Mouse (Mus musculus) myocyte (in vitro differentiated cells): ENCODE data around the gene Kcna2. TPM values are rescaled to one million over a fixed set of nuclear protein-coding genes. Genes with fewer than 3 reads are reported as not detected.

Source experiments
- H3K27me3 ChIP-seq: one replicate; pipeline ENCODE4 v1.6.1; 2011; ENCODE audit not compliant: control insufficient read depth, insufficient read depth, insufficient read length
- H3K36me3 ChIP-seq: one replicate; pipeline ENCODE4 v1.6.1; 2011; ENCODE audit not compliant: control insufficient read depth, insufficient read depth
- H3K4me2 ChIP-seq: one replicate; pipeline ENCODE4 v1.6.1; 2011; ENCODE audit warnings: low read depth, control low read depth
- H3K4me3 ChIP-seq: one replicate; pipeline ENCODE4 v1.5.1; 2011; ENCODE audit warnings: mild to moderate bottlenecking, control low read depth, moderate library complexity
- H3K79me2 ChIP-seq: one replicate; pipeline ENCODE4 v1.6.1; 2011; ENCODE audit not compliant: control insufficient read depth, insufficient read depth
- H3ac ChIP-seq: one replicate; pipeline ENCODE4 v1.6.1; 2011; ENCODE audit not compliant: control insufficient read depth, insufficient read length
- CEBPB ChIP-seq: IDR thresholded peaks from 2 replicates; pipeline ENCODE4 v1.6.1; 2011; ENCODE audit warnings: mild to moderate bottlenecking, moderate library complexity; ENCODE audit not compliant: poor library complexity, insufficient read depth, severe bottlenecking
- E2F4 ChIP-seq: IDR thresholded peaks from one replicate; pipeline ENCODE4 v1.6.1; 2011; ENCODE audit warnings: mild to moderate bottlenecking, control low read depth, moderate library complexity; ENCODE audit not compliant: insufficient read depth
- MAX ChIP-seq: IDR thresholded peaks from one replicate; pipeline ENCODE4 v1.6.1; 2011; ENCODE audit warnings: low read depth, mild to moderate bottlenecking, control low read depth
- MYOD1 ChIP-seq, 3 experiments: IDR thresholded peaks; one replicate each; pipeline ENCODE4 v1.6.1; 2011; ENCODE audit warnings: control low read depth in 2 of 3, low read depth in 2 of 3, mild to moderate bottlenecking in 2 of 3, moderate library complexity in 1 of 3; ENCODE audit not compliant: insufficient read length in 2 of 3, control insufficient read depth in 1 of 3
- MYOG ChIP-seq, 3 experiments: IDR thresholded peaks; one replicate each; pipeline ENCODE4 v1.6.1; 2011; ENCODE audit warnings: control low read depth in 2 of 3, low read depth in 2 of 3, mild to moderate bottlenecking in 2 of 3; ENCODE audit not compliant: insufficient read length in 2 of 3, control insufficient read depth in 1 of 3, insufficient read depth in 1 of 3
- POLR2A ChIP-seq: IDR thresholded peaks from one replicate; pipeline ENCODE4 v1.6.1; 2011; ENCODE audit warnings: low read depth, mild to moderate bottlenecking, control low read depth, moderate library complexity; ENCODE audit not compliant: insufficient read length
- POLR2AphosphoS2 ChIP-seq: IDR thresholded peaks from one replicate; pipeline ENCODE4 v1.6.1; 2011; ENCODE audit warnings: low read depth, control low read depth; ENCODE audit not compliant: insufficient read length
- REST ChIP-seq: IDR thresholded peaks from one replicate; pipeline ENCODE4 v1.6.1; 2011; ENCODE audit warnings: mild to moderate bottlenecking, control low read depth, moderate library complexity; ENCODE audit not compliant: insufficient read depth, insufficient read length
- SRF ChIP-seq: IDR thresholded peaks from one replicate; pipeline ENCODE4 v1.6.1; 2011; ENCODE audit warnings: low read depth; ENCODE audit not compliant: control insufficient read depth, insufficient read length
- TCF12 ChIP-seq: IDR thresholded peaks from one replicate; pipeline ENCODE4 v1.6.1; 2011; ENCODE audit warnings: mild to moderate bottlenecking, control low read depth; ENCODE audit not compliant: poor library complexity, insufficient read depth, severe bottlenecking
- TCF3 ChIP-seq: IDR thresholded peaks from one replicate; pipeline ENCODE4 v1.6.1; 2011; ENCODE audit warnings: low read depth, control low read depth; ENCODE audit not compliant: insufficient read length
- USF1 ChIP-seq: IDR thresholded peaks from one replicate; pipeline ENCODE4 v1.6.1; 2011; ENCODE audit warnings: low read depth, mild to moderate bottlenecking, control low read depth, moderate library complexity
- polyA plus RNA-seq: library from polyadenylated mRNA; unstranded; fragments of >200 nt; fragmentation: generic; extraction: Trizol; gene quantifications from one replicate; pipeline ENCODE4 v1.2.1, GENCODE M21; 2012; ENCODE audit warnings: missing spikeins

Kcna2 gene
- polyA plus RNA-seq, 1 experiment = not detected

GRCm38 (mm10) chr3:107115746-107116145 lies 14.8 kb downstream of the Kcna2 start:
- no peaks in the 10 kb centered on the region for H3K36me3 ChIP-seq
- H3K27me3 ChIP-seq = peaks cover 5% of the 10 kb centered on the region
- H3K4me3 ChIP-seq = no peak overlapping the region
- no peak overlapping the region for H3K4me2 ChIP-seq
- no peak for TF ChIP-seq SRF
- no peak for TF ChIP-seq REST
- no peak for TF ChIP-seq MYOG (IDR thresholded peaks at IDR 0.05; ENCODE audit: control insufficient read depth in 1 of 3, insufficient read depth in 1 of 3, insufficient read length in 2 of 3, low read depth in 2 of 3)
- no peak for TF ChIP-seq USF1
- TF ChIP-seq E2F4 = no peak
- TF ChIP-seq CEBPB = no peak
- H3K79me2 ChIP-seq = no peaks in the 10 kb centered on the region
- H3ac ChIP-seq = no peak overlapping the region

GRCm38 (mm10) chr3:107119864-107120564 lies 19.1 kb downstream of the Kcna2 start:
- H3ac ChIP-seq = no peak overlapping the region
- H3K4me2 ChIP-seq = no peak overlapping the region
- H3K27me3 ChIP-seq = peaks cover 5% of the 10 kb centered on the region
- no peaks in the 10 kb centered on the region for H3K79me2 ChIP-seq
- TF ChIP-seq TCF12 (no peak), TCF3 (no peak), CEBPB (no peak), USF1 (no peak), POLR2AphosphoS2 (no peak), REST (no peak), MYOD1 (IDR thresholded peaks at IDR 0.05; ENCODE audit: control insufficient read depth in 1 of 3, insufficient read length in 2 of 3, low read depth in 2 of 3) (no peak), MYOG (IDR thresholded peaks at IDR 0.05; ENCODE audit: control insufficient read depth in 1 of 3, insufficient read depth in 1 of 3, insufficient read length in 2 of 3, low read depth in 2 of 3) (no peak), SRF (no peak), E2F4 (no peak)
- H3K36me3 ChIP-seq = no peaks in the 10 kb centered on the region
- no peak overlapping the region for H3K4me3 ChIP-seq

GRCm38 (mm10) chr3:107122306-107122705 lies 21.4 kb downstream of the Kcna2 start:
- no peak for TF ChIP-seq POLR2A
- TF ChIP-seq MYOD1 (IDR thresholded peaks at IDR 0.05; ENCODE audit: control insufficient read depth in 1 of 3, insufficient read length in 2 of 3, low read depth in 2 of 3) = no peak
- no peak for TF ChIP-seq REST
- TF ChIP-seq TCF12 = no peak
- no peak for TF ChIP-seq E2F4
- TF ChIP-seq POLR2AphosphoS2 = no peak
- TF ChIP-seq MAX = no peak
- no peak for TF ChIP-seq TCF3
- no peak for TF ChIP-seq MYOG (IDR thresholded peaks at IDR 0.05; ENCODE audit: control insufficient read depth in 1 of 3, insufficient read depth in 1 of 3, insufficient read length in 2 of 3, low read depth in 2 of 3)
- no peak for TF ChIP-seq CEBPB
- TF ChIP-seq USF1 = no peak
- no peak for TF ChIP-seq SRF
- no peaks in the 10 kb centered on the region for H3K79me2 ChIP-seq
- H3ac ChIP-seq = no peak overlapping the region
- H3K4me2 ChIP-seq = no peak overlapping the region
- no peak overlapping the region for H3K4me3 ChIP-seq
- H3K27me3 ChIP-seq = peaks cover 5% of the 10 kb centered on the region
- H3K36me3 ChIP-seq = no peaks in the 10 kb centered on the region

- Histone ChIP-seq H3K79me2 (no peaks in the 10 kb centered on the region), H3K4me3 (no peak overlapping the region), H3K27me3 (peaks cover 7% of the 10 kb centered on the region), H3K4me2 (no peak overlapping the region), H3K36me3 (no peaks in the 10 kb centered on the region), H3ac (no peak overlapping the region)
- TF ChIP-seq USF1 = no peak
- no peak for TF ChIP-seq TCF3
- TF ChIP-seq POLR2A = no peak
- TF ChIP-seq REST = no peak
- no peak for TF ChIP-seq POLR2AphosphoS2
- no peak for TF ChIP-seq MYOD1 (IDR thresholded peaks at IDR 0.05; ENCODE audit: control insufficient read depth in 1 of 3, insufficient read length in 2 of 3, low read depth in 2 of 3)
- TF ChIP-seq E2F4 = no peak
- TF ChIP-seq MYOG (IDR thresholded peaks at IDR 0.05; ENCODE audit: control insufficient read depth in 1 of 3, insufficient read depth in 1 of 3, insufficient read length in 2 of 3, low read depth in 2 of 3) = no peak
- TF ChIP-seq CEBPB = no peak
- TF ChIP-seq SRF = no peak
- no peak for TF ChIP-seq MAX
Observed at GRCm38 (mm10) chr3:107127667-107128066, 26.7 kb downstream of the Kcna2 start.

GRCm38 (mm10) chr3:107128421-107128820 lies 27.5 kb downstream of the Kcna2 start:
- Histone ChIP-seq H3K4me3 (no peak overlapping the region), H3K79me2 (no peaks in the 10 kb centered on the region), H3K27me3 (peaks cover 7% of the 10 kb centered on the region), H3K36me3 (no peaks in the 10 kb centered on the region), H3ac (no peak overlapping the region), H3K4me2 (no peak overlapping the region)
- TF ChIP-seq MYOD1 (IDR thresholded peaks at IDR 0.05; ENCODE audit: control insufficient read depth in 1 of 3, insufficient read length in 2 of 3, low read depth in 2 of 3) (no peak), CEBPB (no peak)
